Mouse (Mus musculus): Measurements from ENCODE around the gene Reln. TPM values are rescaled to one million over a fixed set of nuclear protein-coding genes. Genes with fewer than 3 reads are reported as not detected.

Reln gene
- polyA plus RNA-seq, 2 experiments from 2014 or later: 0.46 TPM; not detected in 1

DNA sequence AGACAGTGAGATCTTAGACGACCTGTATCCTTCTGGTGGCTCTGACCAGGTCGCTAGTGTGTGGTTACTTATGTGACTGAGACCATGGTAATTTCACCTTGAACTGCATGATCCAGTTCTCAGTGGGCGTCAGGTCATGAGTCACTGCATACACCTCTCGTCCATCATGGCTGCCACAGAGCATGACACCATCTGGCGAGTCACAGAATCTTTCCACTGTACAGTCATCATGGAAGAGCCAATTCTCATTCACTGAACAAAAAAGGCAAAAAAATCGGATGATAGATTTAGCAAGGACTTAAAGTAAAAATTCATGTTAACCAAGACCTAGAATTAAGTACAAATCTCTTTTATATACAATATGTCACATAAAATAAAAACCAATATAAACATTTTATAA is 424.2 kb downstream of the Reln start:
- ATAC-seq: no peak

DNA sequence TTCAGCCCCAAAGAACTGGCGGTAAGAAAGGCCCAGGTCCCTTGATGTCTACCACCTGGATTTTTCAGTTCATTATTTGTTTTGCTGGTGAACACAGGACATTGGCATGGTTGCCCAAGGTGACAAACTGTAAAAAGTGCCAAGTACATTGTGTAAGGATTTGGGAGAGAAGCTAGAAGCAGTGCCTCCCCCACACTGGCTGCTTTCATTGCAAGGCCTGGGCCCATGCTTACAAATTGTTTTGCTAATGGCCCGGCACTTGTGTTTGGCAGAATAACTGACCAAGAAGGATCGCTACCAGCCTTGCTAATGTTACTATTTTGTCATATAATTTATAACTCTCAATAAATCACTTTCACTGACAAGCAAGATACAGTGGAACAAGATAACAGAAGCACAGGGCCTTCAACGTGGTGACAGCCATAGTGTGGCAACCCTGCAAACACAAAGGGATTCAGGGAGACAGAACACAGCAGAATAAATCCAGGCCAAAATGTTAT is 425.2 kb downstream of the Reln start:
- no peak for ATAC-seq

DNA sequence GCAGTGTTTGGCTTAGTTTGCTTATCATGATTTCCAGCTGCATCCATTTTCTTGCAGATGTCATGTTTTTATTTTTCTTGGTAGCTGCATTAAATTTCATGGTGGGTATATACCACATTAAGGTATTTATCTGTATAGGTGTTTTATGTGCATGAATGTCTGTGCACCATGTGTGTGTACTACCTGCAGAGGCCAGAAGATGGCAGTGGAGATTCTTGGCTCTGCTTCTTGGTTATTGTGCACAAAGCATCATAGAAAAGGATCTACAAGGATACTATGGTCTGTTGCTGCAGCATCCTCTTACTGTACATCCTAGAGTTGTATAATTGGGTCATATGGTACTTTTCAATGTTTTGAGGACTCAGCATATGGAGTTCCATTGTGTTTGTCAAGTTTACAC is 428.5 kb downstream of the Reln start:
- no peak for ATAC-seq

DNA sequence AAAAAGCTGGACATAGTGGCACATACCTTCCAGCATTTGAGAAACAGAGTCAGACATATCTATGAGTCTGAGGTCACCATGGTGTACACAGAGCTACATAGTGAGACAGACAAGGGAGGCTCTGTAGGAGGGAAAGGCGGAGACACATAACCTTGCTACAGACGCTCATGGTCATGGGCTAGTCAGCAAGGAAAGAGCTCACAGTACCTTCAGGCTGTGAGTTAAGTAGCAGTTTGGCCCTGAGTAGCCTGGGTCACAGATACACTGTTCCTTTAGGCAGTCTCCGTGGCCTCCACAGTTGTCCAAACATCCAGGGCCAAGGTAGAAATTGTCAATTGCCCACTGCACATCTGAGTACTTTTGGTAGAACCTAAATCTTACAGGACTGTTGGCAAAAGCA is 429.7 kb downstream of the Reln start:
- no peak for ATAC-seq

DNA sequence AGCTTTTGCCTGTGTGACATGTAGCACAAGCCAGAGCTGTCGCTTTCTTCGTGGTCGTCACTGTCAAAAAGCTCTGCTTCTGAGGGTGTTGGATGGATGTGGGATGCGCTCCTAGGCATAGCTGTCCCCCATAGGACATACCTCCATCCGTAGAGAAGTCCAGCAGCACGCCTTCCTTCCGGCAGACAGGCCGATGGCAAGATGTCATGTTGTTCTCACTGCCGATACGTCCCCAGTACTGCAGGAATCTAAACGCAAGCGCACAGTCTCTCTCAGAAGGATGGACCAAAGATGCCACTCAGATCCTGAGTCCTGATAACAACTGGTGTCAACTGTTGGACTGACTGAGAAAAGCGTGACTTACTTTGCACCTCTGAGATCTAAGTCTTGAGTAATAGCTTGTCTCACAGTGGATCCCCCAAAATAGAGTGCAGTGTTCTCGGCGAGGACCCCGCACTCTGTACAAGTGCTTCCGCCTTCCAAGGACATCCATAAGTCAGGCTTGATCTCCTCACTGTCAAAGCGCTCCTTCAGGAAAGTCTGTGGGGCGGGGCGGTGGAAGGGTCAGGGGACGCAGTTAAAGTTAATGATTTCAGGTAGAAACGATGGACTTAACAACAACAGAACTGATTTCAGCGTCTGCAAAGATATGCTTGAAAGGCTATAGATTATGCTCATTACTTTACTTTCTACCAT is 431.5 kb downstream of the Reln start:
- ATAC-seq: no peak

DNA sequence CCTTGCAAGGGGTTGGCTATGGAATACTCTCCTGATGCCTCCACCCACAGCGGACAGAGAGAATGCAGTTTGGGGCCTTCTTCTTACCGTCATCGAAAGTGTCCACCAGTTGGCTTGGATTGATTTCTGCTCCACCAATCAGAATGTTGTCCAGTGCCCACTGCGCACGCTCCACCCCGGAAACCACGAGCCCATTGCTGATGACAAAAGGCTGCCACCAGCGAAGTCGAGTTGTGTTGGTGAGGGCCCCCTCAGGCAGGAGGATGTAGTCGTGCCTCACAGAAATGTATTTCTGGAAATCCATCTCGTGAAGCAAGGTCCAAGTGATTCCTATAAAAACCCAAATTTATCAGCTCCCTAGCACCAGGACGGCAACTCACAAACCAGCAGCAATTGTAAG is 433.8 kb downstream of the Reln start:
- ATAC-seq: no peak

DNA sequence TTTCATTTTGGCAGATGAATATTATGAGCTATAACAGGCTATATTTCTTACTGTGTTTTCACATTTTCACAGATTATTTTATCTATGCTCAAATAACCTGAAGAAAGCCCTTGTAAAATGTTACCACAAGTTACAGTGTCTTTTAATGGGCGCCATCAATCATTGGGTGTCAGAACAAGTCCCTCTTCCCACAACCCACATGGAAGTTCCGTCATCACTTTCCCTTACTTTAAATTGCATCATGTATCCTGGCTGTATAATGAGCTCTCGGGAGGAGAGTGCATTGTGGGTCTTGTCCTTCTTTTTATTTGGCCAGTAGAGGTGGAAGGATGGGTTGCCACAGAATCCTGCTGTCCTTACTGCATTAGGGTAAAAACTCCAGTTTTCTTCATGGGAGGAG is 434.8 kb downstream of the Reln start:
- no peak for ATAC-seq

DNA sequence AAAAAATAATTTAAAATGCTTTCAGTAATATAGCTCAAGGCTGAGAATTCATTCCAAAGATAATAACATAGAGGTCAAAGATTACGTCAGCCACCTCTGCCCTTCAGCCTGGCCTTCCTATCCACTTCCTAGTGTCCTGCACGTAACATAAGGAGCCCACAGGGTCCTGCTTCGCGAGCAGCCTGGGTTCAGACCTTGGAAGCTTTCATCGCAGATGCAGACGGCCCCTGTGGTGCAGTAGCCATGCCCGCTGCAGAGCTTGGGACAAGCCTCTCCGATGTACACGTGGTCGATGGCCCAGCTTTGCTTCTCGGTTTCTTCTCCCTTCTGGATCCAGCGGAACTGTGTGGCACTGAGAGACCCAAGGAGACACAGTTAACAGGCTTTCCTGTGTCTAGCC is 443.1 kb downstream of the Reln start:
- no peak for ATAC-seq

DNA sequence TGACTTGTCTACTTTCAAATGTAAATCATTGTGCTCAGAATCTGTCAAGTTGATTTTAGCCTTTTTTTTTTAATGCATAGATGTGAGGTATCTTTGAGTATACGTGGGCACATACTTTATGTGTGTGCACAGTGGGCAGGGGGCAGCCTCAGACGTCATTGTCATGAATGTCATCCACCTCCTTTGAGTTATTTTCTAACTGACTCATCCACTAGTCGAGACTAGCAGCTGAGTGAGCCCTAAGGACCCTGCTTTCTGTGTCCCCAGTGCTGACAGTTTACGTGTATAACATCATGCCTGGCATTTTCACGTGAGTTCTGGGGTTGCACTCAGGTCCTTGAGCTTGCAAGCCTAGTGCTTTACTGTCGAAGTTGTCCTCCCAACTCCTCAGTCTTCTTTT is 443.6 kb downstream of the Reln start:
- no peak for ATAC-seq

DNA sequence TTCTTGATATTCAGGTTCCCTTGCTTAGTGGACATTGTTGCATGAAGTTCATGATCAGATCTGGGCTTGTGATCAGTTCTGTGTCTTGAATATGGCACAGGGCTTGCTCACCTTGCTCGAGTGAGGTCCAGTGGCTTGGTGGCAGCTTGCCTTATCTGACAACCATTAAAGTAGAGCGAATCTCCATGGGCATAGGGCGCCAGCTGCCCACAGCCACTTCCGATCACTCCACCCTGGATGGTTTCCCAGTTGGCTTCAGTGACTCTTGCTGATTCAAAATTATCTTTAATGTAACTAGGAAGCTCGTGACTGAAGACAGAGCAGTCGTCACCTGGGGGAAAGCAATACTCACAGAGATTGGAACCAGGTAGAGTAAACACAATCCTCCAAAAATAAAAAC is 445.6 kb downstream of the Reln start:
- ATAC-seq: no peak

DNA sequence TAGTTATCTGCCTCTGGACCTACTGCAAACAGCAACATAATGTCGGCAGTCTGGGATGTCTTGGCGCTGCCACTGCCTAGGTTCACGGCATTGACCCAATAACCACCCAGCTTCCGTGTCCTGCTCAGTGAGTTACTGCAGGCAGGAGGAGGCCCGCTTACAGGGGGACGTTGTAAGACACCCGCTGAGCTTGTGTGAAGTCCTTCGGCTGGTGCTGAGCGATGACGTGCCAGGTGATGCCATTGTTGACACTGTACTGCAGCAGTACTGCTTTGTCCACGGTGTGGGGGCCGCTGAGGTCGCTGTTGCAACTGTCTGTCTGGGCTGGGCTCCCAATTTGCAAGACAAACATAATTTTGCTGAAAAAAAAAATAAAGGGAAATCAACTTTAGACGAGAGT is 447.9 kb downstream of the Reln start:
- ATAC-seq: no peak

DNA sequence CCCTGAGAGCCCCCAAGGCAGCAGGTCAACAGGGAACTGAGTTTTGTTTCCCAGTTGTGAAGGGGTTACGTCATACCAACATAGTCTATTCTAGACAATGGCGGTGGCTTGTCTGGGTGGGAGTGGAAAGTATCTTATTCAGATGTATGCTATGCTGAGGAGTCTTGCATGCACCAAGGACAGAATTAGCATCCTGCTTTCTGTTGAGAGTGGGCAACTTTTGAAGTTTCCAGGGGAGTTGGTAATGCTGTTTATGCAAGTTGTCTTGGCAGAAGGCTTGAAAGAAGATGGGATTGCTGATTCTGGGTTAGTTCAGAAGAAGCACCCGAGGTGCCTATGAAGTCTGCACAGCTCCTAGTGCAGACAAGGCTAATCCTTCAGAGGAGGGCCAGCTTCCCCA is 450.3 kb downstream of the Reln start:
- no peak for ATAC-seq

DNA sequence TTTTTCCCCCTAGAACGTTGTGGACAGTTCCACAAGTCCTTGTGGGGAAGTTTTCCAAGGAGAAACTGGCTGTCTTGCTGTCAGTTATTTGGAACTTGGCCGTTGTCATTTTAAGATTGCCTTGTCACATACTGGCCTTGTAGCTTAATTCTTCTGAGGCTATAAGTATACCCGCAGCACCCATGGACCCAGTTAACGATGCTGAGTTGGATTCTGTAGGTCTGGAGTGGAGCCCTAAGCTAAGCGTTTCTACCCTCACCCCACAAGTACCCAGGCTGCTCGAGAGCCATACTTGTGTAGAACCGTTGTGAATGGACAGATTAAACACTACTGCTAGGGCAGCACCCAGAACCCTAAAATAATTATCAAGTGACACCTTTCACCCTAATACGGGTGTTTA is 477.8 kb downstream of the Reln start:
- ATAC-seq: no peak

DNA sequence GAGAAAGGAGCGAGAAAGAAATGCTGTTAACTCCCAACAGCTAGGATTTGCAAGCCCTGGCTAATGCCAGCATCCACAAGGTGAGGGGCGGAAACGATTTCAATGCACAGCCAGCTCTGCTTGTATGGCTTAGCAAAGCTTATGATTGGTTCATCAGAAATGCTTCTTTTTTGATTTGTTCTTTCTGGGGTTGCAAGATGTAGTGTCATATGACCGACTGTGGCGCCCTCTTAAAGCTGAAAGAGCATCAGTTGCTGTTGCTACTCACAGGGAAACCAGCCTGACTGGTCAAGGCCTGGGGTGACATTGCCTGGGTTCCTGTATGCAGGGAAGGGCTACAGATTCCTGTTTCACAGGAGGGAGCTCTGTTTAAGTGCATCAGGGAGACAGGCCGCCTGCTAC is 478.2 kb downstream of the Reln start:
- no peak for ATAC-seq

DNA sequence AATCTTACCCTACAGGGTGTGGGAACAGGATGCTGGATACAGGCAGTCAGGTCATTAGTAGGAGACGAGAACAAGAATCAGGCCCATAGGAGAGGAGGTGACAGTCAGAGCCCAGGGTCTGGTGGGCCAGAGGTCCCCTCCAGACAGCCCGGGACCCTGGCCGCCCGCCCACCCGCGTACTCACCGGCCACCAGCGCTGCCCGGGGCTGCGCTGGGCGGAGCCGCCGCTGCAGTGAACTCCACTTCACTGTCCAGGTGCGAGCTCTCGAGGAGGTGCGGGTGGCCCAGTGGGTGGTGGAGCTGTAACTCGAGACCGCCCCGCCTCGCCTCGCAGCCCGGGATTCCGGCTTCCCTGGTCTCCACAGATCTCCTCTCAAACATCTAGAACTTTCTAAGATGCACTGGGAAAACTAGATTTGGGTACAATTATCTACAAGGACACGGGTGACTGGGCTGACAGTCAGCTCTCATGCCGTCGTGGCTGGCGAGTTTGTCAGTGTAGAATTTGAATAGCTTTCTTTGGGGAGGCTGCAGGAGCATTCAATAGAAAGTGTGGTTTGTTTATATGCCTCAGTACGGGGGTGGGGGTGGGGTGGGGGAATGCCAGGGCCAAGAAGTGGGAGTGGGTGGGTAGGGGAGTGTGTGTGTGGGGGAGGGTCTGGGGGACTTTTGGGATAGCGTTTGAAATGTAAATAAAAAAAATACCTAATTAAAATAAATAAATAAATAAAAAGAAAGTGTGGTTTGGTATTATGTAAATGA is 479.0 kb downstream of the Reln start, which contains the start of gene Slc26a5:
Slc26a5 (minus strand) TSS at position 259 of the 762 bp plus-strand sequence.
- ATAC-seq: no peak

DNA sequence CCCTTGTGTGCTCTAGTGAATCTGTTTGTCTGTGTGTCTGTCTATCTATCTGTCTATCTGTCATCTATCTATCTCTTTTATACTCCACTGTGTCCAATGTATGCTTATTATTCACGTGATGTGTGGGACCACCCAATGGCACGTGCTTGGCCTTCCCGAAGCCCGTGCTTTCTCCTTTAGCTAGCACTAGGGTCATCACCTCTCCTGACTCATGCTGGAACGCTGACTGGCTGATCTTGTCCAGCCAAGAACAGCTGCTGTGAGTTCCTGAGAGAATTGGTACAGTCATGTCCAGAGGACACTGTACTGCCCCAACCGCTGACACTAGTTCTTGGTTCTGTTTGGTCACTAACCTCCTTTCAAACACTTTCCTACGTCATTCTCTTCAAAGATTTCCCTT is 485.8 kb downstream of the Reln start:
- ATAC-seq: no peak

DNA sequence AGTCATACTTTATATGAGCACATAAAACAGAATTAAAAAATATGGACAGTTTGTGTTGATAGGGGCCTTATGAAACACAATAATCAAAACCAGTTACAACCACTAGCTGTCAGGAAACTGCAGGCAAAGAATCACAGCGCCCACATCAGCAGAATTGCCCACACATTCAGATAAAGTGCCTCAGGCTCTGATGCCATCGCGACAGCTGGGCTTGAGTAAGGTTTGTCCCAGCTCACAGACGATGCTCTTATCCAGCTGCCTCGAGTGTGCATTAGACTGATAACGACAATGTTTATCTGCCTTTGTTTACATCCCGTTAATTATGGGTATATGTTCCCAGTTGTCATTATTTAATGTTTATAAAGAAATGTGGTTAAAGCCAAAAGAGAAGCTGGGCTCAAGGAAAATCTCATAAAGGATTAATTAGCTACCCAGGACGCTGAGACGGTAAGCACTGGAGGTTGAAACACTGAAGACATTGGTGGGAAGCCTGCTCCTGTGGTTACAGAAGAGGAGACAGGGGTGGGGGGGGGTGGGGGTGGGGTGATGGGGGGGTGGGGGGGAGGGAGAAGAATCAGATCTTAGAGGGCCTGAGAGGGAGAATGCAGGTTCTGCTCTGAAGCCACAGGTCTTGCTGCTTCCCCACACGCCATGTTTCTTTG is 492.7 kb downstream of the Reln start:
- ATAC-seq: no peak

DNA sequence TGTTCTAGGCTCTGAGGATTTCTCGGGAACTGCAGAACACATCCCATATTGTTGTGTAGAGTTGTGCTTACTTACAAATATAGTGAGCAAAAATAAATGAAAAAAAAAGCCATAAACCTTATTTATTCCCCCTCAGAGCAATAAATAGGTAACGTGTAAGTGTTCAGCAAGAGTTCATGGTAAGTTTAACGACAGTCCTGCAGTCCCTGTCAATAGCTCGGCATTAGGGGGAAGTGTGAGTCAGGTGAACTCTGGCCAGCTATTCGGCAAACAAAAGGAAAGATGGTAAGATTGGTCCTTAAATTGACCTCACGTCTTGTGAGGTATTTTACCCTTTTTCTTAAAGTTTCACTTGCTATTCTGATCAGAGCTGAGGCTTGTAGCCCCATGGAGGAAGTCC is 497.1 kb downstream of the Reln start:
- ATAC-seq: no peak

DNA sequence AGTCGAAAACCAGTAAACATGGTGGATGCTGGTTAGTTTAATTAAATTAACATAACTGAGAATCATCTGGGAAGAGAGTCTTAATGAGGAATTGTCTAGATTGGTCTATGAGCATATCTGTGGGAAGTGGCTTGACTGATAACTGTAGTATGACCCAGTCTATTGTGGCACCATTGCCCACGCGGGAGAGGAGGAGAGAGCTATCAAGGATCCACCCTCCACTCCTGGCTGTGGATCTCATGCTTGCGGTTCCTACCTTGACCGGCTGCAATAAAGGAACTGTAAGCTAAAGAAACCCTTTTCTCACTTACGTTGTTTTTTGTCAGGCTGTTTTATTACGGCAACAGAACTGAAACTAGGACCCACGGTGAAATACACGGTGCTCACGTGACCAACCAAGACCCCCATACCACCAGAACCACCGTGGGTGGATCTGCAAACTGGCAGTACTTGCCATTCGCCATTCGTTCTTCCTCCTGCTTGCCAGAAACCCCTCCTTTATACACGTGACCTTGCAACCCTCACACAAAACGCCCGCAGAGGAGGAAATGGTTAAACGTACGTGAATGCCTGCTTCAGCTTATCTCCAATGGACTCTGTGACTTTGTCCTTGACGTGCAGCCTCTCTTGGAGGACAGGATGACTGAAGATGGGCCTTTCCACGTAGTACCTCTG is 497.7 kb downstream of the Reln start:
- no peak for ATAC-seq

DNA sequence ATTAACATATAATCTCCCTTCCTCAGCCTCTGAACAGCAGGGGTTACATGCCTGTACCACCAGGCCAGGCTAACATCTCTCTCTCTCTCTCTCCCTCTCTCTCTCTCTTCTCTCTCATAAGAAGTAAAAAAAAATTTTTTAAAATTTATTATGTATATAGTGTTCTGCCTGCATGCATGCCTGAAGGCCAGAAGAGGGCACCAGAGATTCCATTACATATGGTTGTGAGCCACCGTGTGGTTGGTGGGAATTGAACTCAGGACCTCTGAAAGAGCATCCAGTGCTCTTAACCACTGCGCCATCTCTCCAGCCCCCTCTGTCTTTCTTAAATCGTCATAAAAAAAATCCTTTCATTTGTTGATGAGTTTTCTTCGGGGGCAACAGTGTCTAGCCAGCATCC is 499.8 kb downstream of the Reln start:
- no peak for ATAC-seq
